Mouse (Mus musculus): Measurements from ENCODE around the gene Fbxo44. TPM values are rescaled to one million over a fixed set of nuclear protein-coding genes. Genes with fewer than 3 reads are reported as not detected.
"Not testable (repeated sequence)": the region's sequence is repeated elsewhere in the genome, so short reads cannot be mapped to it uniquely, and the experiment has no call there.

The Fbxo44 gene
- polyA plus RNA-seq, 1 experiment from 2014 or later = 20.6 TPM

- H3K4me3 ChIP-seq (ENCODE audit: low read length) = no peak overlapping the region
- no peak overlapping the region for H3K9ac ChIP-seq (replicated peaks; ENCODE audit: low read length)
- H3K9me3 ChIP-seq (ENCODE audit: low read length) = no peaks in the 10 kb centered on the region
- no peak overlapping the region for H3K27ac ChIP-seq (ENCODE audit: low read length)
- peak; percentile 78 for ATAC-seq (ENCODE audit: low FRiP score, low TSS enrichment)
- H3K27me3 ChIP-seq (ENCODE audit: insufficient read depth, low read length) = no peaks in the 10 kb centered on the region
- 14% methylated on average over 6 of the region's 6 CpGs for WGBS
- 0 out of 2 replicates have a peak, but pooled peaks cover 3% of the 10 kb centered on the region for H3K4me1 ChIP-seq (ENCODE audit: insufficient read depth, low read length)
- no peaks in the 10 kb centered on the region for H3K36me3 ChIP-seq (ENCODE audit: insufficient read depth, low read length)
- no peak overlapping the region for H3K4me2 ChIP-seq (replicated peaks; ENCODE audit: low read depth, low read length)
Measured at GRCm38 (mm10) chr4:148121982-148122693, 38.1 kb downstream of the Fbxo44 start.

- no peak overlapping the region for H3K9ac ChIP-seq (replicated peaks; ENCODE audit: low read length)
- no peak overlapping the region for H3K4me3 ChIP-seq (ENCODE audit: low read length)
- ATAC-seq (ENCODE audit: low FRiP score, low TSS enrichment) = no peak
- H3K27ac ChIP-seq (ENCODE audit: low read length) = no peak overlapping the region
- 87% methylated on average over 4 of the region's 4 CpGs for WGBS
- H3K4me1 ChIP-seq (ENCODE audit: insufficient read depth, low read length) = 0 out of 2 replicates have a peak, but pooled peaks cover 3% of the 10 kb centered on the region
- no peaks in the 10 kb centered on the region for H3K27me3 ChIP-seq (ENCODE audit: insufficient read depth, low read length)
- H3K36me3 ChIP-seq (ENCODE audit: insufficient read depth, low read length) = no peaks in the 10 kb centered on the region
- no peak overlapping the region for H3K4me2 ChIP-seq (replicated peaks; ENCODE audit: low read depth, low read length)
- H3K9me3 ChIP-seq (ENCODE audit: low read length) = no peaks in the 10 kb centered on the region
Measured at GRCm38 (mm10) chr4:148121362-148121761, 38.9 kb downstream of the Fbxo44 start.

GRCm38 (mm10) chr4:148120555-148120954 lies 39.7 kb downstream of the Fbxo44 start:
- Histone ChIP-seq H3K4me1 (ENCODE audit: insufficient read depth, low read length) (peaks cover 5% of the 10 kb centered on the region; the same call in 1 of the 2 replicates), H3K4me3 (ENCODE audit: low read length) (no peak overlapping the region), H3K9ac (replicated peaks; ENCODE audit: low read length) (no peak overlapping the region), H3K9me3 (ENCODE audit: low read length) (no peaks in the 10 kb centered on the region), H3K27me3 (ENCODE audit: insufficient read depth, low read length) (no peaks in the 10 kb centered on the region), H3K4me2 (replicated peaks; ENCODE audit: low read depth, low read length) (no peak overlapping the region), H3K27ac (ENCODE audit: low read length) (no peak overlapping the region), H3K36me3 (ENCODE audit: insufficient read depth, low read length) (no peaks in the 10 kb centered on the region)
- WGBS = 70% methylated on average over 9 of the region's 9 CpGs
- ATAC-seq (ENCODE audit: low FRiP score, low TSS enrichment) = no peak

GRCm38 (mm10) chr4:148119578-148119977 lies 40.7 kb downstream of the Fbxo44 start:
- WGBS = 91% methylated on average over 9 of the region's 9 CpGs
- not testable (repeated sequence) for H3K4me3 ChIP-seq (ENCODE audit: low read length); ATAC-seq (ENCODE audit: low FRiP score, low TSS enrichment); H3K27ac ChIP-seq (ENCODE audit: low read length); H3K9ac ChIP-seq (replicated peaks; ENCODE audit: low read length); H3K36me3 ChIP-seq (ENCODE audit: insufficient read depth, low read length); H3K9me3 ChIP-seq (ENCODE audit: low read length); H3K4me1 ChIP-seq (ENCODE audit: insufficient read depth, low read length); H3K27me3 ChIP-seq (ENCODE audit: insufficient read depth, low read length); H3K4me2 ChIP-seq (replicated peaks; ENCODE audit: low read depth, low read length)

- 78% methylated on average over 4 of the region's 4 CpGs for WGBS
- Histone ChIP-seq H3K27me3 (ENCODE audit: insufficient read depth, low read length) (no peaks in the 10 kb centered on the region), H3K4me2 (replicated peaks; ENCODE audit: low read depth, low read length) (no peak overlapping the region), H3K27ac (ENCODE audit: low read length) (no peak overlapping the region), H3K9ac (replicated peaks; ENCODE audit: low read length) (no peak overlapping the region), H3K4me3 (ENCODE audit: low read length) (no peak overlapping the region), H3K9me3 (ENCODE audit: low read length) (no peaks in the 10 kb centered on the region), H3K4me1 (ENCODE audit: insufficient read depth, low read length) (peaks cover 9% of the 10 kb centered on the region; the same call in 1 of the 2 replicates), H3K36me3 (ENCODE audit: insufficient read depth, low read length) (no peaks in the 10 kb centered on the region)
- no peak for ATAC-seq (ENCODE audit: low FRiP score, low TSS enrichment)
Measured at GRCm38 (mm10) chr4:148117392-148117791, 42.9 kb downstream of the Fbxo44 start.

GRCm38 (mm10) chr4:148116657-148117056 lies 43.6 kb downstream of the Fbxo44 start:
- no peak overlapping the region for H3K9ac ChIP-seq (replicated peaks; ENCODE audit: low read length)
- H3K36me3 ChIP-seq (ENCODE audit: insufficient read depth, low read length) = no peaks in the 10 kb centered on the region
- H3K27me3 ChIP-seq (ENCODE audit: insufficient read depth, low read length) = no peaks in the 10 kb centered on the region
- 82% methylated on average over 4 of the region's 4 CpGs for WGBS
- H3K4me3 ChIP-seq (ENCODE audit: low read length) = no peak overlapping the region
- H3K4me2 ChIP-seq (replicated peaks; ENCODE audit: low read depth, low read length) = no peak overlapping the region
- H3K9me3 ChIP-seq (ENCODE audit: low read length) = no peaks in the 10 kb centered on the region
- peaks cover 7% of the 10 kb centered on the region; the same call in 1 of the 2 replicates for H3K4me1 ChIP-seq (ENCODE audit: insufficient read depth, low read length)
- no peak overlapping the region for H3K27ac ChIP-seq (ENCODE audit: low read length)
- ATAC-seq (ENCODE audit: low FRiP score, low TSS enrichment) = no peak

- Histone ChIP-seq H3K4me2 (replicated peaks; ENCODE audit: low read depth, low read length) (peak overlapping the region; percentile 13; the same call in 1 of the 2 replicates), H3K4me1 (ENCODE audit: insufficient read depth, low read length) (peaks cover 7% of the 10 kb centered on the region; the same call in 1 of the 2 replicates), H3K9ac (replicated peaks; ENCODE audit: low read length) (peak overlapping the region; percentile 39; the same call in 1 of the 2 replicates), H3K27me3 (ENCODE audit: insufficient read depth, low read length) (no peaks in the 10 kb centered on the region), H3K4me3 (ENCODE audit: low read length) (no peak overlapping the region), H3K9me3 (ENCODE audit: low read length) (no peaks in the 10 kb centered on the region), H3K36me3 (ENCODE audit: insufficient read depth, low read length) (no peaks in the 10 kb centered on the region), H3K27ac (ENCODE audit: low read length) (no peak overlapping the region)
- ATAC-seq (ENCODE audit: low FRiP score, low TSS enrichment) = peak; percentile 16; the same call in 1 of the 2 replicates
- WGBS = 2% methylated on average over 15 of the region's 15 CpGs
Measured at GRCm38 (mm10) chr4:148115467-148115866, 44.8 kb downstream of the Fbxo44 start.

GRCm38 (mm10) chr4:148114758-148115391 lies 45.4 kb downstream of the Fbxo44 start:
- H3K9ac ChIP-seq (replicated peaks; ENCODE audit: low read length) = no peak overlapping the region
- ATAC-seq (ENCODE audit: low FRiP score, low TSS enrichment) = peak; percentile 50
- no peak overlapping the region for H3K4me3 ChIP-seq (ENCODE audit: low read length)
- WGBS = 4% methylated on average over 15 of the region's 15 CpGs
- no peak overlapping the region for H3K27ac ChIP-seq (ENCODE audit: low read length)
- no peaks in the 10 kb centered on the region for H3K27me3 ChIP-seq (ENCODE audit: insufficient read depth, low read length)
- H3K36me3 ChIP-seq (ENCODE audit: insufficient read depth, low read length) = no peaks in the 10 kb centered on the region
- H3K4me1 ChIP-seq (ENCODE audit: insufficient read depth, low read length) = peaks cover 7% of the 10 kb centered on the region; the same call in 1 of the 2 replicates
- 0 out of 2 replicates have a peak overlapping the region, but pooled peaks have one; percentile 21 for H3K4me2 ChIP-seq (replicated peaks; ENCODE audit: low read depth, low read length)
- H3K9me3 ChIP-seq (ENCODE audit: low read length) = no peaks in the 10 kb centered on the region

- Histone ChIP-seq H3K9ac (replicated peaks; ENCODE audit: low read length) (no peak overlapping the region), H3K4me3 (ENCODE audit: low read length) (no peak overlapping the region), H3K9me3 (ENCODE audit: low read length) (no peaks in the 10 kb centered on the region), H3K4me1 (ENCODE audit: insufficient read depth, low read length) (peaks cover 21% of the 10 kb centered on the region), H3K4me2 (replicated peaks; ENCODE audit: low read depth, low read length) (no peak overlapping the region), H3K27me3 (ENCODE audit: insufficient read depth, low read length) (no peaks in the 10 kb centered on the region), H3K36me3 (ENCODE audit: insufficient read depth, low read length) (no peaks in the 10 kb centered on the region), H3K27ac (ENCODE audit: low read length) (no peak overlapping the region)
- ATAC-seq (ENCODE audit: low FRiP score, low TSS enrichment) = no peak
- 82% methylated on average over 12 of the region's 12 CpGs for WGBS
Measured at GRCm38 (mm10) chr4:148112519-148112918, 47.8 kb downstream of the Fbxo44 start.

- Histone ChIP-seq H3K4me2 (replicated peaks; ENCODE audit: low read depth, low read length) (no peak overlapping the region), H3K4me3 (ENCODE audit: low read length) (no peak overlapping the region), H3K9me3 (ENCODE audit: low read length) (no peaks in the 10 kb centered on the region), H3K4me1 (ENCODE audit: insufficient read depth, low read length) (peaks cover 19% of the 10 kb centered on the region), H3K27ac (ENCODE audit: low read length) (no peak overlapping the region), H3K9ac (replicated peaks; ENCODE audit: low read length) (no peak overlapping the region), H3K36me3 (ENCODE audit: insufficient read depth, low read length) (no peaks in the 10 kb centered on the region), H3K27me3 (ENCODE audit: insufficient read depth, low read length) (no peaks in the 10 kb centered on the region)
- WGBS = 72% methylated on average over 5 of the region's 5 CpGs
- no peak for ATAC-seq (ENCODE audit: low FRiP score, low TSS enrichment)
Measured at GRCm38 (mm10) chr4:148109215-148109614, 51.1 kb downstream of the Fbxo44 start.

All from kidney, embryonic 16.5 days (tissue).